Mouse (Mus musculus): ENCODE results near the gene Cerkl.

DNA sequence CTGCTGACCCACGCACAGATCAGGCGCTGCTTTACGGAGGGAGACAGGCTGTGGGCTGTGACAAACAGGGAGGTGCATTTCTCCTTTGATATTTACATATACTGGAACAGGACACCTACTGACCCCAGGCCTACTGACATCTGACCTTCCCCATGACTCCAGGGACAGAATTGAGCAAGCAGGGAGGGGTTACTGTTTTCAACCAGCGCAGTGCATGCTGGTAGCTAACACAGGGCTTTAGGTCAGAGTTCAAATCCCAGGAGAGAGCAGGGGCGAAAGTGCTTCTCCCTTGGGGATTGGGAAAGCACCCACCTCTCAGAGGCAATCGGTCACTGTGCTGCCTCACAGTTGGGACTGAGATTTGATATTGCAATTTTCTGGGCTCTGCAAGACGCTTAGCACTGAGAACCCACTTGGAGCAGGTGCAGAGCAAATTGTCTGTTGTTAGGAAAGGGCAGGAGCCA is 87.5 kb downstream of the Cerkl start:
- TF ChIP-seq CTCF (IDR thresholded peaks at IDR 0.05; ENCODE audit: insufficient read depth, low read length) (no peak), POLR2A (IDR thresholded peaks at IDR 0.05; ENCODE audit: borderline replicate concordance, extremely low read depth, low read depth, low read length) (no peak)

Measured in lung, adult 2 months (tissue).